Mouse (Mus musculus): ENCODE measurements around the gene Haus3. TPM values are rescaled to one million over a fixed set of nuclear protein-coding genes. Genes with fewer than 3 reads are reported as not detected.

Gene Haus3
- total and polyA plus RNA-seq, 3 experiments, result 0.33 to 8.4 (median 7.2) TPM

DNA sequence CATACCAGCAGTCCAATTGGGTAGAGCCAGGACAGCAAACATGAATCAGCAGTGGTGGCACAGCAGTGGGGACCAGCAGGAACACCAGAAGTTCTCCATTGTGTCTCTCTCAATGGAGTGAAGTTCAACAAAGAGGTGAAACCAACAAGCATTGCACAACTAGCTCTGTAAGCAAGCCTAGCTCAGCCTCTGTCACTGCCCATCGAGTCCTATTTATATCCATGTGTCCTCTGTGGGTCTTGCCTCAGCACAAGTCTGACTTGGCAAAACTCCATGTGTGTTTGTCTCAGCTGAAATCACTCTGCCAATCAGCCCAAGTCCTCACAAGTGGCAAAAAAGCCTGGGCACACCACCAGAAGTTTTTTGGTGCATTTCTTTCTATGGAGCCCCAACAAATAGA, 63.6 kb downstream of the Haus3 start:
- DNase-seq, result peak; percentile 44

Other genes with a start within 250 kb of the Haus3 start
- 10 to 100 TPM; 21.1 to 21.8 TPM for gene Nelfa, start 233.1 kb downstream of the Haus3 start, total RNA-seq (2021)
- 35.8 and 38.4 TPM in 2 replicates for gene Nelfa, start 233.1 kb downstream of the Haus3 start, polyA plus RNA-seq (2012; rRNA removed)
- gene Gm1673, start 186.1 kb downstream of the Haus3 start, total RNA-seq (2021), result 10 to 100 TPM; 15.7 to 36.8 TPM
- 219 and 360 TPM in 2 replicates for gene Gm1673, start 186.1 kb downstream of the Haus3 start, polyA plus RNA-seq (2012; rRNA removed)
- 10 to 100 TPM; 23.5 to 29.0 TPM for gene Nat8l, start 173.5 kb downstream of the Haus3 start, total RNA-seq (2021)
- 32.6 and 55.5 TPM in 2 replicates for gene Nat8l, start 173.5 kb downstream of the Haus3 start, polyA plus RNA-seq (2012; rRNA removed)
- 10 to 100 TPM in 1 of 2 experiments, 1 to 10 TPM in 1; 7.0 to 12.3 TPM for gene Poln, start 79 bp downstream of the Haus3 start, total RNA-seq (2021)
- gene Poln, start 79 bp downstream of the Haus3 start, polyA plus RNA-seq (2012; rRNA removed), result 3.2 and 3.9 TPM in 2 replicates
- gene Mxd4, start 18.2 kb upstream of the Haus3 start, total RNA-seq (2021), result 100 to 1,000 TPM; 100 to 125 TPM
- gene Mxd4, start 18.2 kb upstream of the Haus3 start, polyA plus RNA-seq (2012; rRNA removed), result 260 and 308 TPM in 2 replicates
- gene Zfyve28, start 118.9 kb upstream of the Haus3 start, total RNA-seq (2021), result under 1 TPM; 0.40 to 0.90 TPM
- gene Zfyve28, start 118.9 kb upstream of the Haus3 start, polyA plus RNA-seq (2012; rRNA removed), result 1.6 and 3.8 TPM in 2 replicates
- not detected for gene Cfap99, start 119.1 kb upstream of the Haus3 start, total RNA-seq (2021)
- not detected in 2 replicates for gene Cfap99, start 119.1 kb upstream of the Haus3 start, polyA plus RNA-seq (2012; rRNA removed)
- gene Rnf4, start 166.8 kb upstream of the Haus3 start, total RNA-seq (2021), result 100 to 1,000 TPM in 1 of 2 experiments, 10 to 100 TPM in 1; 88.6 to 107 TPM
- 25.7 and 29.2 TPM in 2 replicates for gene Rnf4, start 166.8 kb upstream of the Haus3 start, polyA plus RNA-seq (2012; rRNA removed)
- 10 to 100 TPM; 24.5 to 36.6 TPM for gene Fam193a, start 200.4 kb upstream of the Haus3 start, total RNA-seq (2021)
- 21.8 and 50.3 TPM in 2 replicates for gene Fam193a, start 200.4 kb upstream of the Haus3 start, polyA plus RNA-seq (2012; rRNA removed)